Mouse (Mus musculus): ENCODE data around the gene Clcn7. TPM values are rescaled to one million over a fixed set of nuclear protein-coding genes. Genes with fewer than 3 reads are reported as not detected.

The Clcn7 gene
- total RNA-seq, 2 experiments from 2014 or later = 34.6 to 38.6 TPM

DNA sequence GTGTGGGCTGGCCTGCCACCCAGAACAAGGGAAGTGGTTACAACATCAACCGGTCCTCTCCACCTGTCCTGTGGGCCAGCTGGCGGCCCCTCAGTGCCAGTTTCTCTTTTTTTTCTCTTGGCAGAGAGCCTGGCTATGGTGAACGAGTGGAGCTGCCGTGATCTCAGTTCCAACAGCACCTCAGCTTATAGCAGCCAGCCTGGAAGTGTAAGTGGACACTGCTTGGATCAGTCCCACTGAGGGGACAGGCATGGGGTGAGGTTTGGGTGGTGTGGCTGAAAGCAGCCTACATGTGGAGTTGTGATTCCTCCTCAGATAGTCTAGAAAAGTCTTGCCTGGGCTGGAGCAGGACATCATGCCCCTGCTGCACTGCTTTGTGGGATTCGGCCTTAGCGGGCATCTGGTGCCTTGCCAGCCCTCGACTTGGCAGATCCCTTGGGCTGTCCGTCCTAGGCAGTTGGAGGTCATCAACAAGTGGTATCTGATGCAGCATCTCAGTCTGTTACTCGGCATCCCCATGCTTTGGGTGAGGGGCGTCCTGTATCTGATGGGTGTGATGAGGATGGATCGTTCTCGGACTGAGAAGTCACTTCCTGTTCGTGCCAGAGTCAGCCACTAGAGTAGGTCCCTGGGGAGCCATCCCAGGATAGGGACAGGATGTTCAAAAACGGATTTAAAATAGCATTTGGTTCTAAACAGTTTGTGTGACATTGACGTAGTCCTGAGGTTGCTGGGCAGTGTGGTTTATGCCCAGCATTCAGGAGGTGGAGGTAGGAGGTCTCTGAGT, 77.7 kb downstream of the Clcn7 start:
- DNase-seq (ENCODE audit: low spot score in 2 of 2) = no peak

DNA sequence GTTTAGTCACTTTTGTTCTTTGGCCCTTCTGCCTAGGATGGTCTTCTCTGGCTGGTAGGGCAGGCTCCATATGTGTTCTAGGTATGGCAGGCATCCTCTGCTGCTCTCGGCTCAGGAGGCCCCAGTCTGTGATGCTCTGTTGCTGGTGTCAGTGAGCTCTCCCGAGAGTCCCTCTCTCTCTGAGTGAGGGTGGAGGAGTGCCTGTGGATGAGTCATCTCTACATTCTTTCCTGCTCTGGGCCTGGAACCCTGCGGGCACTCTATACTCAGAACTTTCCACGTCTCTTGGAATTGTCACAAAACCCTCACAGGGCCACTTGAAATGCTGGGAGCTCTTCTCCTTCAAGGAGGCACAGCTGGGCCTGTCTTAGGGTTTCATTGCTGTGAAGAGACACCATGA, 78.5 kb downstream of the Clcn7 start:
- no peak for DNase-seq (ENCODE audit: low spot score in 2 of 2)

Other genes starting within 250 kb of the Clcn7 start
- 10 to 100 TPM; 51.9 to 55.3 TPM for gene Nubp2, start 247.0 kb upstream of the Clcn7 start, total RNA-seq (2021)
- 10 to 100 TPM; 35.5 to 37.8 TPM for gene Spsb3, start 246.7 kb upstream of the Clcn7 start, total RNA-seq (2021)
- 10 to 100 TPM; 63.5 to 66.9 TPM for gene Eme2, start 238.3 kb upstream of the Clcn7 start, total RNA-seq (2021)
- 100 to 1,000 TPM; 135 to 137 TPM for gene Mrps34, start 238.3 kb upstream of the Clcn7 start, total RNA-seq (2021)
- 10 to 100 TPM; 73.7 to 76.7 TPM for gene Nme3, start 236.9 kb upstream of the Clcn7 start, total RNA-seq (2021)
- gene Mapk8ip3, start 196.4 kb upstream of the Clcn7 start, total RNA-seq (2021) = 100 to 1,000 TPM; 150 to 153 TPM
- 10 to 100 TPM; 58.7 to 65.9 TPM for gene Jpt2, start 172.7 kb upstream of the Clcn7 start, total RNA-seq (2021)
- gene Cramp1l, start 117.6 kb upstream of the Clcn7 start, total RNA-seq (2021) = 10 to 100 TPM; 26.3 to 31.8 TPM
- 10 to 100 TPM; 25.7 to 34.2 TPM for gene Ift140, start 117.3 kb upstream of the Clcn7 start, total RNA-seq (2021)
- gene Tmem204, start 49.8 kb upstream of the Clcn7 start, total RNA-seq (2021) = 10 to 100 TPM; 25.5 to 26.4 TPM
- gene Telo2, start 17.4 kb upstream of the Clcn7 start, total RNA-seq (2021) = 10 to 100 TPM; 30.3 to 35.1 TPM
- under 1 TPM; 0.36 to 0.76 TPM for gene Ptx4, start 12.6 kb upstream of the Clcn7 start, total RNA-seq (2021)
- under 1 TPM; 0.20 to 0.25 TPM for gene Ccdc154, start 29.1 kb downstream of the Clcn7 start, total RNA-seq (2021)
- under 1 TPM; 0.45 to 0.48 TPM for gene Gm38655, start 42.1 kb downstream of the Clcn7 start, total RNA-seq (2021)
- 10 to 100 TPM; 17.7 to 18.3 TPM for gene BC003965, start 51.2 kb downstream of the Clcn7 start, total RNA-seq (2021)
- 10 to 100 TPM; 20.8 to 21.6 TPM for gene Unkl, start 55.0 kb downstream of the Clcn7 start, total RNA-seq (2021)
- gene Gnptg, start 106.7 kb downstream of the Clcn7 start, total RNA-seq (2021) = 10 to 100 TPM; 39.0 to 40.6 TPM
- gene Tsr3, start 106.8 kb downstream of the Clcn7 start, total RNA-seq (2021) = 10 to 100 TPM; 35.6 to 36.5 TPM
- gene Baiap3, start 123.0 kb downstream of the Clcn7 start, total RNA-seq (2021) = 10 to 100 TPM; 24.4 to 30.7 TPM
- 100 to 1,000 TPM; 371 to 391 TPM for gene Ube2i, start 141.2 kb downstream of the Clcn7 start, total RNA-seq (2021)
- gene Prss34, start 165.0 kb downstream of the Clcn7 start, total RNA-seq (2021) = 1 to 10 TPM; 2.4 to 4.6 TPM
- not detected for gene Prss28, start 175.3 kb downstream of the Clcn7 start, total RNA-seq (2021)
- gene Prss29, start 185.3 kb downstream of the Clcn7 start, total RNA-seq (2021) = not detected
- 1 to 10 TPM; 3.3 to 6.7 TPM for gene Tpsab1, start 212.2 kb downstream of the Clcn7 start, total RNA-seq (2021)
- 10 to 100 TPM; 10.3 to 19.6 TPM for gene Tpsb2, start 232.9 kb downstream of the Clcn7 start, total RNA-seq (2021)
- under 1 TPM in 1 of 2 experiments, not detected in 1; 0.56 TPM for gene Tpsg1, start 235.9 kb downstream of the Clcn7 start, total RNA-seq (2021)

Data from adrenal gland, postnatal 4 days (tissue).